Mouse (Mus musculus) forebrain, embryonic 15.5 days (tissue): Measurements from ENCODE around the gene Exo1. TPM values are rescaled to one million over a fixed set of nuclear protein-coding genes. Genes with fewer than 3 reads are reported as not detected.

Source experiments
- polyA plus RNA-seq: library from polyadenylated mRNA; unstranded; fragments of >200 nt; fragmentation: Nextera tagmentation; extraction: Ambion mirVana; gene quantifications from 2 replicates; pipeline ENCODE4 v1.2.1, GENCODE M21; 2015

Exo1 gene
- polyA plus RNA-seq, 1 experiment from 2014 or later, result 22.7 TPM

Other genes starting within 250 kb of the Exo1 start
- 3.8 and 4.3 TPM in 2 replicates for gene Opn3, start 187.8 kb upstream of the Exo1 start, polyA plus RNA-seq
- 2.0 and 2.4 TPM in 2 replicates for gene Chml, start 187.7 kb upstream of the Exo1 start, polyA plus RNA-seq
- gene Wdr64, start 182.0 kb upstream of the Exo1 start, polyA plus RNA-seq, result not detected in 2 replicates
- not detected in 2 replicates for gene Gm38100, start 39.7 kb downstream of the Exo1 start, polyA plus RNA-seq
- 0.37 and 0.46 TPM in 2 replicates for gene Rbm8a2, start 98.5 kb downstream of the Exo1 start, polyA plus RNA-seq